Mouse (Mus musculus) ES-Bruce4 (cell line): ENCODE data around the gene C1ra. TPM values are rescaled to one million over a fixed set of nuclear protein-coding genes. Genes with fewer than 3 reads are reported as not detected.

Experiments
- H3K27ac ChIP-seq: 2 replicates; pipeline ENCODE4 v1.5.1; 2012; ENCODE audit warnings: low read length, inconsistent platforms; ENCODE audit not compliant: insufficient read depth
- H3K27me3 ChIP-seq: 2 replicates; pipeline ENCODE4 v1.6.1; 2012; ENCODE audit warnings: mild to moderate bottlenecking, low read length, inconsistent platforms; ENCODE audit not compliant: control insufficient read depth, poor library complexity, insufficient read depth, severe bottlenecking
- H3K36me3 ChIP-seq: 2 replicates; pipeline ENCODE4 v1.6.1; 2012; ENCODE audit warnings: inconsistent platforms, mild to moderate bottlenecking, low read length, moderate library complexity; ENCODE audit not compliant: control insufficient read depth, poor library complexity, insufficient read depth, severe bottlenecking
- H3K4me1 ChIP-seq: one replicate; pipeline ENCODE4 v1.8.1; 2011; ENCODE audit warnings: low read length; ENCODE audit not compliant: control insufficient read depth, insufficient read depth
- H3K4me3 ChIP-seq: 2 replicates; pipeline ENCODE4 v1.5.1; 2011; ENCODE audit warnings: low read depth, mild to moderate bottlenecking, low read length
- H3K9ac ChIP-seq: 2 replicates; pipeline ENCODE4 v1.6.1; 2012; ENCODE audit warnings: low read depth, mild to moderate bottlenecking, inconsistent platforms; ENCODE audit not compliant: poor library complexity, severe bottlenecking
- H3K9me3 ChIP-seq: replicated peaks from 2 replicates; pipeline ENCODE4 v1.6.1; 2012; ENCODE audit warnings: mild to moderate bottlenecking, low read length, inconsistent platforms; ENCODE audit not compliant: control insufficient read depth, poor library complexity, insufficient read depth, severe bottlenecking
- CTCF ChIP-seq: IDR thresholded peaks from one replicate; pipeline ENCODE4 v1.8.1; 2011; ENCODE audit warnings: low read depth, low read length
- EP300 ChIP-seq: IDR thresholded peaks from 2 replicates; pipeline ENCODE4 v1.6.1; 2011; ENCODE audit warnings: low read depth, low read length; ENCODE audit not compliant: insufficient read depth
- POLR2A ChIP-seq: IDR thresholded peaks from one replicate; pipeline ENCODE4 v1.8.1; 2011; ENCODE audit warnings: low read length; ENCODE audit not compliant: insufficient read depth
- polyA plus RNA-seq: library from polyadenylated mRNA; stranded (reverse); fragments of >200 nt; gene quantifications from 2 replicates; pipeline ENCODE4 v1.2.4, GENCODE M21; 2011; ENCODE audit warnings: low read depth; ENCODE audit not compliant: missing spikeins, insufficient read depth, insufficient read length

C1ra gene
- polyA plus RNA-seq, 1 experiment = 0.27 TPM

DNA sequence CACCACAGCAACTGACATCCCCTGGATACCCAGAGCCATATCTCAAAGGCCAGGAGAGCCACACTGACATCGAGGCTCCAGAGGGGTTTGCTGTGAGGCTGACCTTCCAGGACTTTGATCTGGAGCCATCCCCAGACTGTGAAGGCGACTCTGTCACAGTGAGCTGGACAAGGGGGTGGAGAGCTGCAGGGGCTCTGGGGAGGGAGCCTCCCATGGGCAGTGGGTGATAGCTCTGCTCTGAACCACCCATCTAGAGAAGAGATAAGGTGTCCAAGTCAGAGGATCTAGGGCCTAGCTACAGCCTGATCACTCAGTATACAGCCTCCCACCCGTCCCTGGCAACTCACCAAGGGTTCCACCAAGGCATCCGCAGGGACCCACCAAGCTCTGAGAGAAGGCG, 18.3 kb upstream of the C1ra start:
- Histone ChIP-seq H3K9me3 (no peaks in the 10 kb centered on the region; the same call in 1 of the 2 replicates), H3K4me3 (no peak overlapping the region), H3K27ac (no peak overlapping the region), H3K36me3 (no peaks in the 10 kb centered on the region), H3K27me3 (no peaks in the 10 kb centered on the region), H3K9ac (no peak overlapping the region), H3K4me1 (no peaks in the 10 kb centered on the region)
- no peak for TF ChIP-seq POLR2A
- TF ChIP-seq CTCF = no peak
- TF ChIP-seq EP300 = no peak

DNA sequence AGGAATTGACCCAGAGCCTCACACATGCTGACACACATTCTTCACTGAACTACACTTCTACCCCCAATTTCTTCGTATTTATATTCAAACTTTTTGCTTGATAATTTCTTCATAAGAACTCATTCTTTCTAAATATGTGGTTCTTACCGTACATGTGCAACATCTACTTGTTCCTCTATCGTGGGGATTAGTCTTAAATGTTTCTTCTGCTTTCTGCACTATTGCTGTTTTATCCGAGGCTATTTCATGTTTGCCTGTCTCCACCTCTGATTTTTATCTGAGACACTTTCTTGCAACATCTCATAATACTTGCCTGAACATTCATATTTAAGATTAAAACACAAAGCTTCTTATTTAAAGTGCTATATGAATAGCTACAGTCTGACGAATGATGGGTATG, 16.2 kb upstream of the C1ra start:
- TF ChIP-seq CTCF (no peak), POLR2A (no peak)
- no peaks in the 10 kb centered on the region; the same call in 1 of the 2 replicates for H3K9me3 ChIP-seq

DNA sequence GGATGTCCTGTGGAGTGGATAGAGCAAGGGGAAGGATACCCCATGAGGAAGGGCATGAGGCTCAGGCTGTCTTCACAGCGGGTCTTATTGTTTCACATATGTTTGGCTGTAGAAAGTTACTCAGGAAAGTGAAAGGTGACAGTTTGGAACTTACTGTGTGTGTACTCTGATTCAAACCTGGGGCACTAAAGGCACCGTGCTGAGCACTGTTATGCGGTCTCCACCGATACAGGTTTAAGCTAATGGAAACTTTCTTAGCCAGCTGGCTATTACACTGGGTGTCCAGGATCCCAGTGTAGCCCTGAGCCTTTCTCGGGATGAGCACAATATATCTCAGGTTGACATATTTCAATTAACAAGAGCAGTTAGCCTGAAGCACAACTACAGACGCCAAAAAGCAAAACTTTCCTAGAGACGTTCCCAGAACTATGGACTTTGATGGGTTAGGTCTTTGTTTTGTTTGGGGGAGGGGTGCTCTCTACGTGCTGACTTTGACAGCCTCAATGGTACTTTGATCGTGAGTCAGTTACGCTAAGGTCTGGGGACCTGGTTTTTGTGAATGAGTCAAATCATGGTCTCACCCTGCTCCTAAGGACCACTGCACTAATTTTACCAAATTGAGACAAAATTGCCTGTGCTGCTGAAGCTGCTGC, 12.2 kb upstream of the C1ra start:
- TF ChIP-seq EP300 (no peak), POLR2A (no peak), CTCF (no peak)
- H3K36me3 ChIP-seq = no peaks in the 10 kb centered on the region
- H3K27me3 ChIP-seq = no peaks in the 10 kb centered on the region
- H3K27ac ChIP-seq = no peak overlapping the region
- no peak overlapping the region for H3K4me3 ChIP-seq
- H3K9me3 ChIP-seq = no peaks in the 10 kb centered on the region; the same call in 1 of the 2 replicates
- no peaks in the 10 kb centered on the region for H3K4me1 ChIP-seq
- no peak overlapping the region for H3K9ac ChIP-seq

More for the DNA sequence above, 16.2 kb upstream of the C1ra start:
- Histone ChIP-seq H3K27ac (no peak overlapping the region), H3K9ac (no peak overlapping the region), H3K36me3 (no peaks in the 10 kb centered on the region), H3K4me3 (no peak overlapping the region), H3K27me3 (no peaks in the 10 kb centered on the region), H3K4me1 (no peaks in the 10 kb centered on the region)

DNA sequence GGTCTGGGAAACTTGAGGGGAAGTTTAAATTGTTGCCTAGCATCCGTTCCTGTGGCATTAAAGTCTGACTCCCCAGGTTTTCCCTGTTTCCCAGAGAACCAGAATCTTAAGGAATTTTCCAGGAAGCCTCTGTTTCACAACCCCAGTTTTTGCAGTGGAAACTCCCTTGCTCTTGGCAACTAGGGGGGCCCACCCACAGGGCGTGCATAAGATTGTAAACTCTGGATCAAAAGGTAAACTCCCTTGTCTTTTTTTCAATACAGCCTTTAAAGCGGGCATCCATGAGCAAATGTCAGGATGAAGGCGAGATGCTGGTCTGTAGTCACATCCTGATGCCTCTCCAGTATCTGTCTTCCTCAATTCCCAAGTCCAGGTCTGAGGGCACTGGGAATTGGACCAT, 10.7 kb upstream of the C1ra start:
- no peak overlapping the region for H3K9ac ChIP-seq

DNA sequence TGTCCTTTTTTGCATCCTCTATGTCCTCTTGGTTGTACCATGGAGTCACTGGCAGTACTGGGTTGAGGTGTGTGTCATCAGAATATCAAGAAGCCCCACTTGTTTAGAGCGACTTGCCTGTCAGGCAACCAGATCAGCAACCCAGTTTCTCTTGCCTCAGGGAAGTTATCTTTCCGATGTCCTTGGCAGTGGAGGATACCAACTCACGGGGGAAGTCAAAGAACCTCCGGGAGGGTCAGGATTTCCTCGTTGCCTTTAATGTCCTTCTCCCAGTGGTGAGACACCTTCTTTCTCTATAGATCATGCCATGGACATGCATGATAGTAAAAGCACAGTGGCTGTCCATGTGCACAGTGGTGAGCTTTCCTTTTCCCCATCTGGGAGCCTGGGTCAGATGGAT, 10.2 kb upstream of the C1ra start:
- H3K36me3 ChIP-seq = no peaks in the 10 kb centered on the region
- no peaks in the 10 kb centered on the region for H3K4me1 ChIP-seq
- no peak for TF ChIP-seq CTCF
- no peak overlapping the region for H3K27ac ChIP-seq
- H3K9ac ChIP-seq = no peak overlapping the region
- no peaks in the 10 kb centered on the region for H3K9me3 ChIP-seq
- H3K4me3 ChIP-seq = no peak overlapping the region
- H3K27me3 ChIP-seq = no peaks in the 10 kb centered on the region

More for the DNA sequence above, 10.7 kb upstream of the C1ra start:
- H3K4me3 ChIP-seq = no peak overlapping the region
- H3K9me3 ChIP-seq = no peaks in the 10 kb centered on the region
- no peaks in the 10 kb centered on the region for H3K4me1 ChIP-seq
- H3K27me3 ChIP-seq = no peaks in the 10 kb centered on the region
- H3K27ac ChIP-seq = no peak overlapping the region
- H3K36me3 ChIP-seq = no peaks in the 10 kb centered on the region
- no peak for TF ChIP-seq CTCF
- TF ChIP-seq EP300 = no peak
- TF ChIP-seq POLR2A = no peak

DNA sequence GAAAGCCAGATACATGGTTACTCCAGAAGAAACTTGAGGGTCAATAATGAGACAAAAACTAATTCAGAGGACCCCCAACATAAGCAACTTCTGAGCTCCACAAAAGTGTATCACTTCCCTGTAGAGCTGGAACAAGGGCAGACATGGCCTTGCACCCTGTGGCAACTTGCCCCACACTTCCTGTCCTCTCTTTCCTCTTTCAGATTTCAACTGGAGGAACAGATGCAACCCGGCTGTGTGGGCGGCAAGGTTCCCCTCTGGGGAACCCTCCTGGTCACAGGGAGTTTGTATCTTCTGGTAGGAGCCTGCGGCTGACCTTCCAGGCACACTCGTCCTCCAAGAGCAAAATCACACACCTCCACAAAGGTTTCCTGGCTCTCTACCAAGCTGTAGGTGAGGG, 7.2 kb upstream of the C1ra start:
- H3K9me3 ChIP-seq = no peaks in the 10 kb centered on the region
- H3K4me3 ChIP-seq = no peak overlapping the region
- H3K27ac ChIP-seq = no peak overlapping the region
- H3K27me3 ChIP-seq = no peaks in the 10 kb centered on the region
- TF ChIP-seq POLR2A (no peak), CTCF (no peak), EP300 (no peak)
- H3K4me1 ChIP-seq = no peaks in the 10 kb centered on the region
- H3K36me3 ChIP-seq = no peaks in the 10 kb centered on the region
- H3K9ac ChIP-seq = no peak overlapping the region
